Comparison of ENCODE assay signal across 29 mouse cellular contexts in the genomic region with DNA sequence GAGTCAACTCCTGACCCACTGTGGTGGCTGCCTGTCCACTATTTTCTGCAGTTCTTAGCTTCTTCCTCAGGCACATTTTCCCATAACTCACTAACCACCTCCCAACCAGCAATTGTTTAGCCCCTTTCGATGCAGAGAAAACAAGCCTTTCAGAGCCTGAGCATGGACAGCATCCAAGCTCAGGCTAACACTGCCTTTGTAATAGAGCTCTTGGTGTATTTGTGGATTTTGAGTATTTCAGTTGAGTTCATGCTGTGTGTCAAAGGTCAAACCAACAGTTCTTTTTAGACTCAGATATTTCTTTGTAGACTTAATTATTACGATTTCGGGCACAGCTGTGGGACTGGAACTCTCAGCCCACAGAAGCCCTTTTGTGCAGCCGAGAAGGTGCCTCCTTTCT.
A peak's percentile ranks its signal among the peaks of the same experiment; 100 is the strongest.
DNase-seq lines count a peak whose midpoint lies in the region; ATAC-seq and TF ChIP-seq lines count a peak whose summit lies in the region.
"Had no signal": no experiment of that assay in that cellular context is flagged by ENCODE, and none has a peak within 500 bp of the region (broad histone marks: within the 10 kb centered on the region; RNA-seq: fewer than 3 reads in every experiment).

No protein-coding gene starts in this region.

- H3K36me3 ChIP-seq in hindbrain, embryonic 11.5 days (ENCODE audit: control insufficient read depth, insufficient read depth, low read length): no peaks in the 10 kb centered on the region
- H3K36me3 ChIP-seq in hindbrain, embryonic 12.5 days: no peaks in the 10 kb centered on the region
- no peaks in the 10 kb centered on the region for H3K36me3 ChIP-seq in lung, embryonic 14.5 days (ENCODE audit: insufficient read depth)
- H3K36me3 ChIP-seq: embryonic facial prominence, embryonic 13.5 days; heart, embryonic 10.5 days; heart, embryonic 13.5 days; hindbrain, embryonic 15.5 days had no signal

- WGBS in hindbrain, embryonic 11.5 days: 54% methylated on average over 4 of the region's 4 CpGs
- 43% methylated on average over 4 of the region's 4 CpGs for WGBS in hindbrain, embryonic 12.5 days
- 55% methylated on average over 4 of the region's 4 CpGs for WGBS in lung, embryonic 14.5 days

- H3K4me3 ChIP-seq in hindbrain, embryonic 11.5 days (ENCODE audit: low read depth, low read length): no peak overlapping the region
- H3K4me3 ChIP-seq in hindbrain, embryonic 12.5 days: no peak overlapping the region
- H3K4me3 ChIP-seq in lung, embryonic 14.5 days (ENCODE audit: low read depth, low read length): no peak overlapping the region
- H3K4me3 ChIP-seq: embryonic facial prominence, embryonic 13.5 days; erythroblast, embryonic 14.5 days; forebrain, embryonic 13.5 days; heart, adult 2 months; heart, embryonic 10.5 days; heart, embryonic 13.5 days; hindbrain, embryonic 15.5 days had no signal

- TF ChIP-seq CTCF in lung, embryonic 14.5 days (IDR thresholded peaks at IDR 0.05; ENCODE audit: low read depth): no peak

- no peaks in the 10 kb centered on the region for H3K27me3 ChIP-seq in hindbrain, embryonic 11.5 days (ENCODE audit: control insufficient read depth, insufficient read depth, low read length)
- no peaks in the 10 kb centered on the region for H3K27me3 ChIP-seq in hindbrain, embryonic 12.5 days
- H3K27me3 ChIP-seq in lung, embryonic 14.5 days (ENCODE audit: insufficient read depth, low read length): no peaks in the 10 kb centered on the region
- H3K27me3 ChIP-seq: embryonic facial prominence, embryonic 13.5 days; forebrain, embryonic 13.5 days; heart, embryonic 13.5 days; hindbrain, embryonic 15.5 days had no signal

- no peaks in the 10 kb centered on the region for H3K4me1 ChIP-seq in hindbrain, embryonic 11.5 days (replicated peaks; ENCODE audit: control insufficient read depth, insufficient read depth, low read length)
- H3K4me1 ChIP-seq in hindbrain, embryonic 12.5 days: no peaks in the 10 kb centered on the region
- H3K4me1 ChIP-seq in lung, embryonic 14.5 days (ENCODE audit: insufficient read depth): no peaks in the 10 kb centered on the region
- H3K4me1 ChIP-seq: embryonic facial prominence, embryonic 13.5 days; heart, embryonic 10.5 days; heart, embryonic 13.5 days; hindbrain, embryonic 15.5 days had no signal

- ATAC-seq in hindbrain, embryonic 11.5 days (ENCODE audit: low FRiP score): no peak
- no peak for ATAC-seq in hindbrain, embryonic 12.5 days (ENCODE audit: low FRiP score)
- no peak for ATAC-seq in lung, embryonic 14.5 days (ENCODE audit: insufficient read depth)
- ATAC-seq: activated CD4-positive, CD25-positive, alpha-beta regulatory T cell, adult 4 months; CD4-positive, CD25-positive, alpha-beta regulatory T cell, adult 4 months; forebrain, embryonic 13.5 days; forebrain, postnatal 0 days; inflammation-experienced regulatory T-cells, adult 6 months; intestine, embryonic 16.5 days had no signal

- H3K4me2 ChIP-seq in hindbrain, embryonic 11.5 days (replicated peaks; ENCODE audit: low read depth, low read length): no peak overlapping the region
- H3K4me2 ChIP-seq in hindbrain, embryonic 12.5 days (replicated peaks): no peak overlapping the region
- no peak overlapping the region for H3K4me2 ChIP-seq in lung, embryonic 14.5 days
- H3K4me2 ChIP-seq: embryonic facial prominence, embryonic 13.5 days; forebrain, embryonic 13.5 days; heart, embryonic 13.5 days; hindbrain, embryonic 15.5 days had no signal

- peak; percentile 4 for DNase-seq in hindbrain, embryonic 11.5 days (ENCODE audit: low spot score)
- peak; percentile 21 for DNase-seq in lung, embryonic 14.5 days
- DNase-seq in lung, postnatal 10 days: no peak
- peak; percentile 17 for DNase-seq in embryo, embryonic 10.5 days (ENCODE audit: low spot score)
- peak; percentile 5 for DNase-seq in mesoderm, embryonic 11.5 days (ENCODE audit: low read depth, low spot score)
- DNase-seq in gastrocnemius, postnatal 4 days (ENCODE audit: low spot score in 2 of 2): no peak
- no peak for DNase-seq in layer of hippocampus, adult 11-12 months (ENCODE audit: low spot score)
- DNase-seq: adrenal gland, adult 8-10 months; adrenal gland, postnatal 25 days; cerebellum, adult 18-20 months; cerebellum, adult 9-10 months; cerebellum, postnatal 14 days; forebrain, postnatal 0 days; gastrocnemius, postnatal 25 days; heart, adult 2 months; heart, postnatal 14 days; heart, postnatal 4 days; kidney, adult 18-20 months had no signal

- H3K9ac ChIP-seq in hindbrain, embryonic 11.5 days (ENCODE audit: low read depth, low read length): no peak overlapping the region
- H3K9ac ChIP-seq in hindbrain, embryonic 12.5 days: no peak overlapping the region
- no peak overlapping the region for H3K9ac ChIP-seq in lung, embryonic 14.5 days
- H3K9ac ChIP-seq: embryonic facial prominence, embryonic 13.5 days; forebrain, embryonic 13.5 days; forebrain, postnatal 0 days; heart, embryonic 13.5 days; hindbrain, embryonic 15.5 days had no signal

- no peaks in the 10 kb centered on the region for H3K9me3 ChIP-seq in hindbrain, embryonic 11.5 days (ENCODE audit: control insufficient read depth, low read length)
- no peaks in the 10 kb centered on the region for H3K9me3 ChIP-seq in hindbrain, embryonic 12.5 days (replicated peaks)
- no peaks in the 10 kb centered on the region for H3K9me3 ChIP-seq in lung, embryonic 14.5 days (ENCODE audit: low read depth, low read length)
- H3K9me3 ChIP-seq: embryonic facial prominence, embryonic 13.5 days; forebrain, embryonic 13.5 days; heart, embryonic 10.5 days; heart, embryonic 13.5 days; hindbrain, embryonic 15.5 days had no signal

- no peak overlapping the region for H3K27ac ChIP-seq in hindbrain, embryonic 11.5 days (ENCODE audit: low read depth, low read length)
- H3K27ac ChIP-seq in hindbrain, embryonic 12.5 days: no peak overlapping the region
- H3K27ac ChIP-seq in lung, embryonic 14.5 days (ENCODE audit: low read depth): no peak overlapping the region
- H3K27ac ChIP-seq: embryonic facial prominence, embryonic 13.5 days; forebrain, embryonic 13.5 days; heart, adult 2 months; heart, embryonic 10.5 days; heart, embryonic 13.5 days; hindbrain, embryonic 15.5 days had no signal

Comparison
In these comparisons a context has a peak if more than half of its experiments do, and no peak if none do; other contexts are left out.
1. DNase-seq: peak in hindbrain, embryonic 11.5 days (single experiment), lung, embryonic 14.5 days (single experiment), embryo, embryonic 10.5 days (single experiment) and mesoderm, embryonic 11.5 days (single experiment); none in lung, postnatal 10 days (single experiment), gastrocnemius, postnatal 4 days (0 of 2) and layer of hippocampus, adult 11-12 months (single experiment).